Mouse (Mus musculus): ENCODE results near the gene Cdc14b.
"Not testable (repeated sequence)": the region's sequence is repeated elsewhere in the genome, so short reads cannot be mapped to it uniquely, and the experiment has no call there.

Gene Cdc14b

GRCm38 (mm10) chr13:64273891-64274844, 922 bp downstream of the Cdc14b start:
- peak; percentile 22 for DNase-seq

- no peak for DNase-seq
Observed at GRCm38 (mm10) chr13:64273352-64273751, 1.7 kb downstream of the Cdc14b start.

GRCm38 (mm10) chr13:64268384-64268783, 6.7 kb downstream of the Cdc14b start:
- no peak for DNase-seq

GRCm38 (mm10) chr13:64267151-64267550, 7.9 kb downstream of the Cdc14b start:
- DNase-seq: no peak

GRCm38 (mm10) chr13:64264586-64264985, 10.5 kb downstream of the Cdc14b start:
- no peak for DNase-seq

GRCm38 (mm10) chr13:64259903-64260302, 15.2 kb downstream of the Cdc14b start:
- no peak for DNase-seq

- DNase-seq: no peak
Observed at GRCm38 (mm10) chr13:64258516-64258821, 16.6 kb downstream of the Cdc14b start.

- DNase-seq: no peak
Observed at GRCm38 (mm10) chr13:64257814-64258515, 17.1 kb downstream of the Cdc14b start.

- no peak for DNase-seq
Observed at GRCm38 (mm10) chr13:64257010-64257813, 17.9 kb downstream of the Cdc14b start.

- not testable (repeated sequence) for DNase-seq
Observed at GRCm38 (mm10) chr13:64254185-64254584, 20.9 kb downstream of the Cdc14b start.

GRCm38 (mm10) chr13:64253697-64254096, 21.4 kb downstream of the Cdc14b start:
- no peak for DNase-seq

GRCm38 (mm10) chr13:64252147-64252546, 22.9 kb downstream of the Cdc14b start:
- no peak for DNase-seq

GRCm38 (mm10) chr13:64250363-64250762, 24.7 kb downstream of the Cdc14b start:
- DNase-seq: peak; percentile 63

GRCm38 (mm10) chr13:64248775-64249524, 26.1 kb downstream of the Cdc14b start:
- peak; percentile 96 for DNase-seq

- DNase-seq: peak; percentile 74
Observed at GRCm38 (mm10) chr13:64248161-64248774, 26.8 kb downstream of the Cdc14b start.

GRCm38 (mm10) chr13:64246106-64246505, 29.0 kb downstream of the Cdc14b start:
- peak; percentile 61 for DNase-seq

GRCm38 (mm10) chr13:64244685-64245261, 30.3 kb downstream of the Cdc14b start:
- DNase-seq: no peak

GRCm38 (mm10) chr13:64242721-64243120, 32.4 kb downstream of the Cdc14b start:
- DNase-seq: no peak

GRCm38 (mm10) chr13:64240626-64241025, 34.5 kb downstream of the Cdc14b start:
- no peak for DNase-seq

- DNase-seq: no peak
Observed at GRCm38 (mm10) chr13:64237681-64238157, 37.4 kb downstream of the Cdc14b start.

GRCm38 (mm10) chr13:64237000-64237680, 38.0 kb downstream of the Cdc14b start:
- DNase-seq: no peak
